Mouse (Mus musculus) adrenal gland, postnatal 4 days (tissue): ENCODE measurements around the gene Klk9. TPM values are rescaled to one million over a fixed set of nuclear protein-coding genes. Genes with fewer than 3 reads are reported as not detected.

Experiments used
- DNase-seq, 2 experiments: peaks; one replicate each; pipeline ENCODE4 v3.0.0; 2021 to 2022; ENCODE audit warnings: low spot score in 2 of 2, mixed read lengths in 2 of 2
- long read RNA-seq, 2 experiments: library from polyadenylated mRNA; stranded (forward); transcript quantifications; one replicate each; pipeline ENCODE4 v2.0.0; 2021
- total RNA-seq, 2 experiments: library from RNA; stranded (reverse); gene quantifications; 2 replicates each; pipeline ENCODE4 v1.2.3; 2021

Gene Klk9
- not detected for total RNA-seq
- long read RNA-seq, experiment 1 = 0 reads
- long read RNA-seq, experiment 2, partial matches to known transcripts = 0 of 1 reads
- long read RNA-seq, experiment 2, other reads (novel, unspliced or antisense) = 1 of 1 reads

GRCm38 (mm10) chr7:43791591-43791990, at the start of gene Klk9:
TSS of gene Klk9 (plus strand) at chr7:43791891.
- DNase-seq = no peak

GRCm38 (mm10) chr7:43747788-43748187, 43.9 kb upstream of the Klk9 start:
- no peak for DNase-seq

- DNase-seq = no peak
Measured at GRCm38 (mm10) chr7:43752806-43753205, 38.9 kb upstream of the Klk9 start.

GRCm38 (mm10) chr7:43766484-43766883, 25.2 kb upstream of the Klk9 start:
- no peak for DNase-seq

- no peak for DNase-seq
Measured at GRCm38 (mm10) chr7:43768597-43768996, 23.1 kb upstream of the Klk9 start, which contains the start of gene Klk12. TSS of gene Klk12 (plus strand) at chr7:43768897.

- no peak for DNase-seq
Measured at GRCm38 (mm10) chr7:43769636-43770035, 22.1 kb upstream of the Klk9 start.

GRCm38 (mm10) chr7:43770701-43771100, 21.0 kb upstream of the Klk9 start:
- DNase-seq = no peak

GRCm38 (mm10) chr7:43771916-43772315, 19.8 kb upstream of the Klk9 start:
- DNase-seq = no peak

GRCm38 (mm10) chr7:43772901-43773300, 18.8 kb upstream of the Klk9 start:
- no peak for DNase-seq

- DNase-seq = no peak
Measured at GRCm38 (mm10) chr7:43774364-43774763, 17.3 kb upstream of the Klk9 start, which contains the start of gene Klk11. TSS of gene Klk11 (plus strand) at chr7:43774604.

- no peak for DNase-seq
Measured at GRCm38 (mm10) chr7:43774802-43775201, 16.9 kb upstream of the Klk9 start.

GRCm38 (mm10) chr7:43775311-43776057, 16.2 kb upstream of the Klk9 start:
- DNase-seq = no peak

- no peak for DNase-seq
Measured at GRCm38 (mm10) chr7:43776506-43776905, 15.2 kb upstream of the Klk9 start.

GRCm38 (mm10) chr7:43777423-43777822, 14.3 kb upstream of the Klk9 start:
- DNase-seq = no peak

- no peak for DNase-seq
Measured at GRCm38 (mm10) chr7:43778176-43778970, 13.3 kb upstream of the Klk9 start.

- DNase-seq = no peak
Measured at GRCm38 (mm10) chr7:43780241-43780640, 11.4 kb upstream of the Klk9 start.

GRCm38 (mm10) chr7:43780746-43781145, 10.9 kb upstream of the Klk9 start, which contains the start of gene Klk10:
TSS of gene Klk10 (plus strand) at chr7:43781035.
- DNase-seq = no peak

GRCm38 (mm10) chr7:43781541-43781940, 10.2 kb upstream of the Klk9 start:
- no peak for DNase-seq

GRCm38 (mm10) chr7:43782275-43783265, 9.1 kb upstream of the Klk9 start:
- peak; percentile 56 to 66 for DNase-seq

GRCm38 (mm10) chr7:43785286-43785685, 6.4 kb upstream of the Klk9 start:
- no peak for DNase-seq

- no peak for DNase-seq
Measured at GRCm38 (mm10) chr7:43788096-43788495, 3.6 kb upstream of the Klk9 start.
